ENCODE assay signal across 9 mouse cellular contexts in the genomic region with DNA sequence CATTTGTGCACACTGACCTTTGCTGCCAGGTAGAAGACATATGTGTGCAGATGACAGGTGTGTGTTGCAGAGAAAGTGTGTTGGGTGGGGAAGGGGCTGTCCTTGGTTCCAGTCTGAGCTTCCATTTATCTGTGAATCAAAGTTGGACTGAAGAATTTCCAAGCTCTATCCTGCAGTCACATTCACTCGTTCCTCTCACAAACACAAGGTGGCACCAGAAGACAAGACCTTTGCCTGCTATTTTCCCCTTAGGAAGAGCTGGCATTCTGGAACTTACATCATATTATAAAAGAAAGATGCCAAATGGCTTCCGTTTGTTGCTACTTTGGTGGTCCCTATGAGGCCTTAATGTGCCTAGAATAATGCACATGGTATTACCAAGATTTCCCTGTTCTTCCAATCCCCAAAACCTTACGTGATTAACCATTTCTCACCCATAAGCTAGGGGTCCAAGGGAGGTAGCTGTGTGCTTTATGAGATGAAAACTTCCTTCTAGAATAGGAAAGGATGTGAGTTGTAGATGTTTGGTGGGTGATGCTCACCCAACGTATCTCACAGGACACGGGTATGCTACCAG. TPM values are rescaled to one million over a fixed set of nuclear protein-coding genes. Genes with fewer than 3 reads are reported as not detected.
DNase-seq lines count a peak whose midpoint lies in the region; ATAC-seq and TF ChIP-seq lines count a peak whose summit lies in the region.
"Had no signal": no experiment of that assay in that cellular context is flagged by ENCODE, and none has a peak within 500 bp of the region (broad histone marks: within the 10 kb centered on the region; RNA-seq: fewer than 3 reads in every experiment).

No protein-coding gene starts in this region.

- 53% methylated on average over 5 of the region's 5 CpGs for WGBS in neural tube, embryonic 11.5 days
- 33% methylated on average over 5 of the region's 5 CpGs for WGBS in lung, adult 2 months

- no peaks in the 10 kb centered on the region for H3K36me3 ChIP-seq in neural tube, embryonic 11.5 days (ENCODE audit: control insufficient read depth, insufficient read depth, low read length)
- H3K36me3 ChIP-seq: liver, embryonic 15.5 days had no signal

- H3K4me2 ChIP-seq in neural tube, embryonic 11.5 days (ENCODE audit: low read depth): no peak overlapping the region
- H3K4me2 ChIP-seq: liver, embryonic 15.5 days had no signal

- no peak overlapping the region for H3K9ac ChIP-seq in neural tube, embryonic 11.5 days (ENCODE audit: low read length)
- H3K9ac ChIP-seq: liver, embryonic 15.5 days had no signal

- DNase-seq in neural tube, embryonic 11.5 days (ENCODE audit: low spot score): peak; percentile 32
- no peak for DNase-seq in neural tube, embryonic 10.5 days (ENCODE audit: extremely low spot score, low spot score)
- peak; percentile 20 for DNase-seq in cerebellum, adult 9-11 months
- DNase-seq in heart, adult 9 months (ENCODE audit: low spot score in 2 of 2): peak; percentile 19 to 45
- peak; percentile 62 to 69 for DNase-seq in kidney, postnatal 25 days
- DNase-seq in lung, adult 2 months: peak; percentile 37
- peak; percentile 64 to 67 for DNase-seq in right cerebral cortex, postnatal 10 days (ENCODE audit: low spot score in 2 of 2)
- no peak for DNase-seq in T-cell, adult 2 months (ENCODE audit: low spot score)

- no peaks in the 10 kb centered on the region for H3K9me3 ChIP-seq in neural tube, embryonic 11.5 days (ENCODE audit: control insufficient read depth, low read length)
- H3K9me3 ChIP-seq: liver, embryonic 15.5 days had no signal

- no peak for ATAC-seq in neural tube, embryonic 11.5 days (ENCODE audit: insufficient read depth, low FRiP score, low TSS enrichment)

- peak; percentile 41 for TF ChIP-seq CTCF in lung, adult 2 months (IDR thresholded peaks at IDR 0.05; ENCODE audit: insufficient read depth, low read length)

- no peak overlapping the region for H3K4me3 ChIP-seq in neural tube, embryonic 11.5 days (ENCODE audit: low read depth, low read length)
- no peak overlapping the region for H3K4me3 ChIP-seq in lung, adult 2 months (replicated peaks; ENCODE audit: extremely low read depth, low read depth, low read length)
- H3K4me3 ChIP-seq: liver, embryonic 15.5 days had no signal

- no peak for TF ChIP-seq POLR2A in lung, adult 2 months (IDR thresholded peaks at IDR 0.05; ENCODE audit: borderline replicate concordance, extremely low read depth, low read depth, low read length)

- H3K27ac ChIP-seq in neural tube, embryonic 11.5 days (ENCODE audit: low read depth, low read length): no peak overlapping the region
- H3K27ac ChIP-seq: liver, embryonic 15.5 days had no signal

- H3K4me1 ChIP-seq in neural tube, embryonic 11.5 days (ENCODE audit: control insufficient read depth, insufficient read depth, low read length): no peaks in the 10 kb centered on the region
- H3K4me1 ChIP-seq in lung, adult 2 months (ENCODE audit: control insufficient read depth, insufficient read depth, low read length): no peaks in the 10 kb centered on the region

- no peaks in the 10 kb centered on the region for H3K27me3 ChIP-seq in neural tube, embryonic 11.5 days (ENCODE audit: control insufficient read depth, insufficient read depth, low read length)
- H3K27me3 ChIP-seq: liver, embryonic 15.5 days had no signal

RNA-seq across cellular contexts. Expression of a gene that starts 45.1 kb away (rescaled TPM):
- polyA plus RNA-seq in neural tube, embryonic 11.5 days (2014; fragmentation: Nextera tagmentation; extraction: Ambion mirVana): 5.1 and 5.9 TPM in 2 replicates
- polyA plus RNA-seq in lung, adult 2 months (2012; rRNA removed): 63.6 and 70.0 TPM in 2 replicates

RNA-seq across cellular contexts. Expression of a gene that starts 53.3 kb away (rescaled TPM):
- polyA plus RNA-seq in neural tube, embryonic 11.5 days (2014; fragmentation: Nextera tagmentation; extraction: Ambion mirVana): 0.61 and 0.77 TPM in 2 replicates
- 0.33 and 0.37 TPM in 2 replicates for polyA plus RNA-seq in lung, adult 2 months (2012; rRNA removed)

Comparison
In these comparisons a context has a peak if more than half of its experiments do, and no peak if none do; other contexts are left out.
1. DNase-seq: peak in neural tube, embryonic 11.5 days (single experiment), cerebellum, adult 9-11 months (single experiment), heart, adult 9 months (2 of 2), kidney, postnatal 25 days (2 of 2), lung, adult 2 months (single experiment) and right cerebral cortex, postnatal 10 days (2 of 2); none in neural tube, embryonic 10.5 days (single experiment) and T-cell, adult 2 months (single experiment).